Mouse (Mus musculus) midbrain, postnatal 0 days (tissue): ENCODE measurements around the gene Cpox. TPM values are rescaled to one million over a fixed set of nuclear protein-coding genes. Genes with fewer than 3 reads are reported as not detected.

Experiments used
- ATAC-seq: fragments of 200-750 bp; cut with Nextera tagmentation; 2 replicates; pipeline ENCODE4 v1.8.0; 2017; ENCODE audit warnings: moderate number of reproducible peaks, mild to moderate bottlenecking, moderate TSS enrichment, moderate library complexity; ENCODE audit not compliant: low FRiP score
- DNase-seq: peaks from one replicate; pipeline ENCODE4 v3.0.0-alpha.2; 2015; ENCODE audit warnings: low spot score
- H3K27ac ChIP-seq: fragments of 300-500 bp; sonication (generic); 2 replicates; pipeline ENCODE4 v1.5.1; 2014; ENCODE audit warnings: low read depth, mild to moderate bottlenecking, low read length, mixed read lengths
- H3K27me3 ChIP-seq: fragments of 300-500 bp; sonication (generic); 2 replicates; pipeline ENCODE4 v1.6.1; 2014; ENCODE audit warnings: low read length, control low read depth, mixed read lengths; ENCODE audit not compliant: insufficient read depth
- H3K36me3 ChIP-seq: fragments of 300-500 bp; sonication (generic); 2 replicates; pipeline ENCODE4 v1.6.1; 2014; ENCODE audit warnings: low read length, control low read depth, mixed read lengths; ENCODE audit not compliant: insufficient read depth
- H3K4me1 ChIP-seq: fragments of 300-500 bp; sonication (generic); 2 replicates; pipeline ENCODE4 v1.6.1; 2014; ENCODE audit warnings: mild to moderate bottlenecking, control low read depth, antibody characterized with exemption, low read length, mixed read lengths; ENCODE audit not compliant: insufficient read depth
- H3K4me2 ChIP-seq: fragments of 300-500 bp; sonication (generic); 2 replicates; pipeline ENCODE4 v1.6.1; 2014; ENCODE audit warnings: low read depth, mild to moderate bottlenecking, low read length, mixed read lengths; ENCODE audit not compliant: poor library complexity, severe bottlenecking
- H3K4me3 ChIP-seq: fragments of 300-500 bp; sonication (generic); 2 replicates; pipeline ENCODE4 v1.5.1; 2014; ENCODE audit warnings: low read depth, mild to moderate bottlenecking, low read length, moderate library complexity
- H3K9ac ChIP-seq: fragments of 300-500 bp; sonication (generic); replicated peaks from 2 replicates; pipeline ENCODE4 v1.6.1; 2014; ENCODE audit warnings: mild to moderate bottlenecking, low read length, moderate library complexity, mixed read lengths; ENCODE audit not compliant: poor library complexity, severe bottlenecking
- H3K9me3 ChIP-seq: fragments of 300-500 bp; sonication (generic); 2 replicates; pipeline ENCODE4 v1.6.1; 2016; ENCODE audit warnings: low read length, control low read depth
- CTCF ChIP-seq: IDR thresholded peaks from 2 replicates; pipeline ENCODE4 v1.5.1; 2016; ENCODE audit warnings: antibody characterized with exemption, mild to moderate bottlenecking
- WGBS: fragments of 180-500 bp; shearing (Covaris S2); extraction: QIAGEN DNeasy Blood & Tissue Kit; methylation state at CpG from one replicate; pipeline ENCODE4 v1.1.7; 2014; 5-methylcytosine and 5-hydroxymethylcytosine counted together
- polyA plus RNA-seq: library from polyadenylated mRNA; unstranded; fragments of >200 nt; fragmentation: Nextera tagmentation; extraction: Ambion mirVana; gene quantifications from 2 replicates; pipeline ENCODE4 v1.2.1, GENCODE M21; 2015
- total RNA-seq: library from RNA; depleted of rRNA; stranded (reverse); fragments of >200 nt; gene quantifications from 2 replicates; pipeline ENCODE4 v1.2.3, GENCODE M21; 2014

Gene Cpox
- total and polyA plus RNA-seq, 2 experiments from 2014 or later: 12.4 to 14.9 TPM

GRCm38 (mm10) chr16:58676633-58677032, 6.5 kb downstream of the Cpox start:
- Histone ChIP-seq H3K4me2 (no peak overlapping the region), H3K9me3 (no peaks in the 10 kb centered on the region), H3K36me3 (peaks cover 34% of the 10 kb centered on the region), H3K27ac (no peak overlapping the region), H3K9ac (no peak overlapping the region), H3K4me3 (no peak overlapping the region), H3K4me1 (no peaks in the 10 kb centered on the region), H3K27me3 (no peaks in the 10 kb centered on the region)
- TF ChIP-seq CTCF: no peak
- ATAC-seq (no peak), DNase-seq (no peak)
- WGBS: 90% methylated on average over 3 of the region's 3 CpGs

- no peak for ATAC-seq
- Histone ChIP-seq H3K9me3 (no peaks in the 10 kb centered on the region), H3K4me2 (no peak overlapping the region), H3K27ac (no peak overlapping the region), H3K27me3 (no peaks in the 10 kb centered on the region), H3K4me1 (no peaks in the 10 kb centered on the region), H3K9ac (no peak overlapping the region), H3K36me3 (peaks cover 34% of the 10 kb centered on the region), H3K4me3 (no peak overlapping the region)
- no peak for TF ChIP-seq CTCF
- WGBS: 83% methylated on average over 5 of the region's 5 CpGs
- DNase-seq: no peak
These were observed 7.4 kb downstream of the Cpox start for GRCm38 (mm10) chr16:58677491-58677890.

- no peaks in the 10 kb centered on the region for H3K4me1 ChIP-seq
- no peak for TF ChIP-seq CTCF
- H3K4me3 ChIP-seq: no peak overlapping the region
- no peak overlapping the region for H3K27ac ChIP-seq
- peaks cover 30% of the 10 kb centered on the region for H3K36me3 ChIP-seq
- DNase-seq (no peak), ATAC-seq (no peak)
- H3K27me3 ChIP-seq: no peaks in the 10 kb centered on the region
- no peak overlapping the region for H3K4me2 ChIP-seq
- no peaks in the 10 kb centered on the region for H3K9me3 ChIP-seq
- 79% methylated on average over 7 of the region's 7 CpGs for WGBS
- H3K9ac ChIP-seq: no peak overlapping the region
These were observed 8.6 kb downstream of the Cpox start for GRCm38 (mm10) chr16:58678660-58679059.

- Histone ChIP-seq H3K36me3 (peaks cover 8% of the 10 kb centered on the region), H3K9me3 (no peaks in the 10 kb centered on the region), H3K4me2 (no peak overlapping the region), H3K9ac (no peak overlapping the region), H3K4me3 (no peak overlapping the region), H3K27me3 (no peaks in the 10 kb centered on the region), H3K4me1 (no peaks in the 10 kb centered on the region), H3K27ac (no peak overlapping the region)
- 92% methylated on average over 6 of the region's 6 CpGs for WGBS
- no peak for ATAC-seq
- TF ChIP-seq CTCF: no peak
- no peak for DNase-seq
These were observed 12.0 kb downstream of the Cpox start for GRCm38 (mm10) chr16:58682046-58682445.

GRCm38 (mm10) chr16:58682870-58683269, 12.8 kb downstream of the Cpox start:
- Histone ChIP-seq H3K4me1 (no peaks in the 10 kb centered on the region), H3K27me3 (no peaks in the 10 kb centered on the region), H3K36me3 (peaks cover 7% of the 10 kb centered on the region), H3K27ac (no peak overlapping the region), H3K9ac (no peak overlapping the region), H3K4me2 (no peak overlapping the region), H3K9me3 (no peaks in the 10 kb centered on the region), H3K4me3 (no peak overlapping the region)
- no peak for TF ChIP-seq CTCF
- WGBS: 86% methylated on average over 7 of the region's 7 CpGs
- no peak for ATAC-seq
- no peak for DNase-seq

GRCm38 (mm10) chr16:58683911-58684310, 13.8 kb downstream of the Cpox start:
- 95% methylated on average over 4 of the region's 4 CpGs for WGBS
- H3K27ac ChIP-seq: no peak overlapping the region
- H3K4me2 ChIP-seq: no peak overlapping the region
- no peak for TF ChIP-seq CTCF
- no peaks in the 10 kb centered on the region for H3K9me3 ChIP-seq
- no peaks in the 10 kb centered on the region; the same call in 1 of the 2 replicates for H3K36me3 ChIP-seq
- no peaks in the 10 kb centered on the region for H3K4me1 ChIP-seq
- no peak overlapping the region for H3K9ac ChIP-seq
- no peak for ATAC-seq
- no peaks in the 10 kb centered on the region for H3K27me3 ChIP-seq
- no peak overlapping the region for H3K4me3 ChIP-seq
- DNase-seq: no peak
